Mouse (Mus musculus) E14TG2a.4 (cell line): ENCODE measurements around the gene Rnf187.

Source experiments
- H3K27me3 ChIP-seq: 2 replicates; pipeline ENCODE4 v1.6.1; 2014; ENCODE audit warnings: low read length, control low read depth; ENCODE audit not compliant: insufficient read depth
- H3K36me3 ChIP-seq: 2 replicates; pipeline ENCODE4 v1.6.1; 2014; ENCODE audit warnings: low read length, control low read depth; ENCODE audit not compliant: insufficient read depth
- H3K4me1 ChIP-seq: replicated peaks from 2 replicates; pipeline ENCODE4 v1.6.1; 2014; ENCODE audit warnings: low read depth, low read length, control low read depth
- H3K4me3 ChIP-seq: replicated peaks from 2 replicates; pipeline ENCODE4 v1.5.1; 2014; ENCODE audit warnings: mild to moderate bottlenecking, low read length
- H3K9me3 ChIP-seq: 2 replicates; pipeline ENCODE4 v1.6.1; 2014; ENCODE audit warnings: low read length, control low read depth
- CTCF ChIP-seq: conservative IDR thresholded peaks from 2 replicates; pipeline ENCODE4 v1.5.1; 2014; ENCODE audit warnings: low read length
- NANOG ChIP-seq: IDR thresholded peaks from 2 replicates; pipeline ENCODE4 v1.6.1; 2014; ENCODE audit warnings: borderline replicate concordance, low read length, mixed read lengths
- POU5F1 ChIP-seq: IDR thresholded peaks from 2 replicates; pipeline ENCODE4 v1.6.1; 2014; ENCODE audit warnings: low read length, borderline replicate concordance

Rnf187 gene

GRCm38 (mm10) chr11:58969659-58970058 lies 30.9 kb upstream of the Rnf187 start:
- Histone ChIP-seq H3K4me3 (peak overlapping the region; percentile 8; the same call in 1 of the 2 replicates), H3K27me3 (peaks cover 1% of the 10 kb centered on the region; the same call in 1 of the 2 replicates), H3K9me3 (no peaks in the 10 kb centered on the region), H3K36me3 (peaks cover 10% of the 10 kb centered on the region), H3K4me1 (peaks cover 69% of the 10 kb centered on the region)
- no peak for TF ChIP-seq CTCF
- TF ChIP-seq NANOG = no peak
- TF ChIP-seq POU5F1 = no peak

DNA sequence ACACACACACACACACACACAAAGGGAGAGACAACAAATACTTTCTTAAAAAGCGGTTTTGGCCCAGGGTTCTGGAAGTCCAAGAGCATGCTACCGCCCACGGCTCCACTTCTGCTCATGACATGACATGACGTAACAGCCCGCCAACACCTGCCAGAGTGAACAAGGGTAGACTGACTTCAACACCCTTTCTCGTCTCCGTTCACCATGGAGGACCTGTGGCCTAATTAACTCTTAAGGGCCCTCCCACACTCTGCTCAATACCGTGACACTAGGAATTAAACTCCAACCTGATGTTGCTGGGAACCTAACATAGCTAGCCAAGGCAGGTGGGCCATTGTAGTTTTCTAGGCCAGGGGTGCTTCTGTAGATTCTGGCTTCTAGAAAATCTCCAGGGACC lies 30.3 kb upstream of the Rnf187 start:
- peaks cover 6% of the 10 kb centered on the region for H3K27me3 ChIP-seq
- peaks cover 8% of the 10 kb centered on the region for H3K36me3 ChIP-seq
- H3K4me1 ChIP-seq = peaks cover 69% of the 10 kb centered on the region
- no peak overlapping the region for H3K4me3 ChIP-seq
- no peak for TF ChIP-seq POU5F1
- H3K9me3 ChIP-seq = no peaks in the 10 kb centered on the region

DNA sequence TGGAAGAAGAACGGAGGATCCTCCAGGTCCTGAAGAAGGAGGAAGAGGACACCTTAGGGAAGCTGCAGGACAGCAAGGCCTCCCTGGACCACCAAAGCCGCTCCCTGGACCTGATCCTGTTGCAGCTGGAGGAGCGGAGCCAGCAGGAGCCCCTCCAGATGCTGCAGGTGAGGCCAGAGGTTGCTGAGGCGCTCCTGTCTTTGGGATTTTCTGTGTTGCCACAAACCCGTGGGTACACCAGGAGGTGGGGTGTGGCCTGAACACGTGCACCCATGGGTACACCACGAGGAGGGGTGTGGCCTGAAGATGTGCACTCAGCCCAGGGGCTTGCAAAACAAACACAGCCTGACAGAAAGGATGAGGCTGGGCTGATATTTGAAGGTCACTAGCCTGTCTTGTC lies 29.8 kb upstream of the Rnf187 start:
- no peak overlapping the region for H3K4me3 ChIP-seq
- TF ChIP-seq POU5F1 = no peak
- no peak for TF ChIP-seq CTCF
- no peak for TF ChIP-seq NANOG
- H3K27me3 ChIP-seq = peaks cover 11% of the 10 kb centered on the region
- H3K36me3 ChIP-seq = peaks cover 8% of the 10 kb centered on the region
- H3K9me3 ChIP-seq = no peaks in the 10 kb centered on the region
- peaks cover 69% of the 10 kb centered on the region for H3K4me1 ChIP-seq

GRCm38 (mm10) chr11:58967346-58967745 lies 28.6 kb upstream of the Rnf187 start:
- Histone ChIP-seq H3K4me3 (no peak overlapping the region), H3K9me3 (no peaks in the 10 kb centered on the region), H3K4me1 (peaks cover 73% of the 10 kb centered on the region), H3K27me3 (peaks cover 23% of the 10 kb centered on the region), H3K36me3 (peaks cover 4% of the 10 kb centered on the region)
- TF ChIP-seq CTCF = peak; percentile 43
- TF ChIP-seq POU5F1 = no peak

DNA sequence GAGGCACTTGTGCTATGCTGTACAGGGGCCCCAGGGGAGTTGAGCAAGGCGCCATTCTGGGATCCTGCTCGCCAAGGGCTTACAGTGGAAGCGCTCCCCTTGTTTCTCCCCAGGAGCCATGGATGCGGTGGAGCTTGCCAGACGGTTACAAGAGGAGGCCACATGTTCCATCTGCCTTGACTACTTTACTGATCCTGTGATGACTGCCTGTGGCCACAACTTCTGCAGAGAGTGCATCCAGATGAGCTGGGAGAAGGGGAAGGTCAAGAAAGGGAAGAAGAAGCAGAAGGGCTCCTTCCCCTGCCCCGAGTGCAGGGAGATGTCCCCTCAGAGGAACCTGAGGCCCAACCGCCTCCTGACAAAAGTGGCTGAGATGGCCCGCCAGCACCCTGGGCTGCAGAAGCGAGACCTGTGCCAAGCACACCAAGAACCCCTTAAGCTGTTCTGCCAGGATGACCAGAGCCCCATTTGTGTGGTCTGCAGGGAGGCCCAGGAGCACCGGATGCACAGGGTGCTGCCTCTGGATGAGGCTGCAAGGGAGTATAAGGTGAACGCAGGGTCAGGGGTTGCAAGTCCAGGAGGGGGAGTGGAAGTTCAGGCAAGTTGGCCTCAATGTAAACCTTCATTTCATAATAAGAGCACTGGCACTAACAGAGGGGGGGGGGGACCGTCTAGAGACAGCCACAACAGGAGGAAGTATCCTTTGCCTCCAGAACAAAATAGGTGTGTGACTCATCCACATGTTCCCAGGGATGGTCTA lies 26.5 kb upstream of the Rnf187 start:
- Histone ChIP-seq H3K9me3 (peaks cover 7% of the 10 kb centered on the region), H3K36me3 (no peaks in the 10 kb centered on the region), H3K4me3 (peak overlapping the region; percentile 53), H3K27me3 (peaks cover 42% of the 10 kb centered on the region), H3K4me1 (peaks cover 60% of the 10 kb centered on the region)
- TF ChIP-seq POU5F1 (no peak), NANOG (no peak), CTCF (no peak)

GRCm38 (mm10) chr11:58964216-58964615 lies 25.5 kb upstream of the Rnf187 start:
- H3K36me3 ChIP-seq = no peaks in the 10 kb centered on the region
- H3K27me3 ChIP-seq = peaks cover 50% of the 10 kb centered on the region
- H3K9me3 ChIP-seq = peaks cover 7% of the 10 kb centered on the region
- TF ChIP-seq POU5F1 (no peak), CTCF (no peak), NANOG (no peak)
- peaks cover 58% of the 10 kb centered on the region for H3K4me1 ChIP-seq
- no peak overlapping the region for H3K4me3 ChIP-seq

- TF ChIP-seq POU5F1 (no peak), NANOG (no peak), CTCF (no peak)
- peak overlapping the region; percentile 23; the same call in 1 of the 2 replicates for H3K4me3 ChIP-seq
- peaks cover 56% of the 10 kb centered on the region for H3K27me3 ChIP-seq
- H3K4me1 ChIP-seq = peaks cover 52% of the 10 kb centered on the region
- no peaks in the 10 kb centered on the region for H3K36me3 ChIP-seq
- peaks cover 7% of the 10 kb centered on the region for H3K9me3 ChIP-seq
Measured at GRCm38 (mm10) chr11:58963543-58963942, 24.8 kb upstream of the Rnf187 start.

GRCm38 (mm10) chr11:58961364-58962177 lies 22.9 kb upstream of the Rnf187 start:
- TF ChIP-seq NANOG (no peak), POU5F1 (no peak), CTCF (no peak)
- peaks cover 13% of the 10 kb centered on the region for H3K36me3 ChIP-seq
- H3K4me3 ChIP-seq = peak overlapping the region; percentile 70
- peaks cover 72% of the 10 kb centered on the region for H3K27me3 ChIP-seq
- peaks cover 48% of the 10 kb centered on the region for H3K4me1 ChIP-seq
- H3K9me3 ChIP-seq = peaks cover 7% of the 10 kb centered on the region
